Mouse (Mus musculus): ENCODE results near the gene E030018B13Rik. TPM values are rescaled to one million over a fixed set of nuclear protein-coding genes. Genes with fewer than 3 reads are reported as not detected.

Gene E030018B13Rik
- polyA plus RNA-seq, 1 experiment from 2014 or later = not detected

- Histone ChIP-seq H3K4me1 (replicated peaks) (peaks cover 85% of the 10 kb centered on the region), H3K36me3 (peaks cover 3% of the 10 kb centered on the region; the same call in 1 of the 2 replicates), H3K4me3 (replicated peaks) (no peak overlapping the region), H3K27me3 (no peaks in the 10 kb centered on the region), H3K4me2 (no peak overlapping the region; the same call in 1 of the 2 replicates), H3K27ac (peak overlapping the region; percentile 47), H3K9me3 (replicated peaks) (no peaks in the 10 kb centered on the region), H3K9ac (no peak overlapping the region)
- 71% methylated on average over 12 of the region's 12 CpGs for WGBS (ENCODE audit: insufficient replicate concordance)
- DNase-seq (no peak), ATAC-seq (ENCODE audit: low read depth) (no peak)
These were observed 2.4 kb downstream of the E030018B13Rik start for GRCm38 (mm10) chr7:63918771-63919768.

- WGBS (ENCODE audit: insufficient replicate concordance) = 58% methylated on average over 8 of the region's 8 CpGs
- no peak for DNase-seq
These were observed 5.4 kb downstream of the E030018B13Rik start for GRCm38 (mm10) chr7:63921909-63922562.

GRCm38 (mm10) chr7:63922571-63922970, 5.9 kb downstream of the E030018B13Rik start:
- H3K4me1 ChIP-seq (replicated peaks) = peaks cover 97% of the 10 kb centered on the region
- 33% methylated on average over 2 of the region's 2 CpGs for WGBS (ENCODE audit: insufficient replicate concordance)

More at GRCm38 (mm10) chr7:63921909-63922562, 5.4 kb downstream of the E030018B13Rik start:
- H3K9me3 ChIP-seq (replicated peaks) = no peaks in the 10 kb centered on the region
- H3K9ac ChIP-seq = no peak overlapping the region
- no peaks in the 10 kb centered on the region for H3K27me3 ChIP-seq
- H3K36me3 ChIP-seq = peaks cover 3% of the 10 kb centered on the region; the same call in 1 of the 2 replicates
- no peak for ATAC-seq (ENCODE audit: low read depth)
- H3K4me2 ChIP-seq = no peak overlapping the region
- no peak overlapping the region for H3K27ac ChIP-seq
- H3K4me1 ChIP-seq (replicated peaks) = peaks cover 91% of the 10 kb centered on the region
- H3K4me3 ChIP-seq (replicated peaks) = no peak overlapping the region

GRCm38 (mm10) chr7:63922975-63923374, 6.3 kb downstream of the E030018B13Rik start:
- peaks cover 3% of the 10 kb centered on the region; the same call in 1 of the 2 replicates for H3K36me3 ChIP-seq
- no peak overlapping the region for H3K27ac ChIP-seq
- no peaks in the 10 kb centered on the region for H3K27me3 ChIP-seq
- 74% methylated on average over 1 of the region's 1 CpGs for WGBS (ENCODE audit: insufficient replicate concordance)
- H3K9me3 ChIP-seq (replicated peaks) = no peaks in the 10 kb centered on the region
- no peak overlapping the region for H3K4me3 ChIP-seq (replicated peaks)
- H3K4me1 ChIP-seq (replicated peaks) = peaks cover 98% of the 10 kb centered on the region
- ATAC-seq (ENCODE audit: low read depth) = no peak
- DNase-seq = no peak
- H3K4me2 ChIP-seq = no peak overlapping the region
- no peak overlapping the region for H3K9ac ChIP-seq

More at GRCm38 (mm10) chr7:63922571-63922970, 5.9 kb downstream of the E030018B13Rik start:
- no peak for DNase-seq
- Histone ChIP-seq H3K4me3 (replicated peaks) (no peak overlapping the region), H3K27ac (no peak overlapping the region), H3K9ac (no peak overlapping the region), H3K4me2 (no peak overlapping the region), H3K9me3 (replicated peaks) (no peaks in the 10 kb centered on the region), H3K36me3 (peaks cover 3% of the 10 kb centered on the region; the same call in 1 of the 2 replicates), H3K27me3 (no peaks in the 10 kb centered on the region)
- peak; percentile 33; the same call in 1 of the 2 replicates for ATAC-seq (ENCODE audit: low read depth)

GRCm38 (mm10) chr7:63924151-63924550, 7.5 kb downstream of the E030018B13Rik start:
- Histone ChIP-seq H3K9ac (no peak overlapping the region), H3K4me3 (replicated peaks) (no peak overlapping the region), H3K4me2 (no peak overlapping the region), H3K4me1 (replicated peaks) (peaks cover 96% of the 10 kb centered on the region), H3K27me3 (no peaks in the 10 kb centered on the region), H3K27ac (no peak overlapping the region), H3K9me3 (replicated peaks) (no peaks in the 10 kb centered on the region), H3K36me3 (peaks cover 3% of the 10 kb centered on the region; the same call in 1 of the 2 replicates)
- DNase-seq (no peak), ATAC-seq (ENCODE audit: low read depth) (no peak)
- 67% methylated on average over 1 of the region's 1 CpGs for WGBS (ENCODE audit: insufficient replicate concordance)

- Histone ChIP-seq H3K4me1 (replicated peaks) (peaks cover 96% of the 10 kb centered on the region), H3K27ac (no peak overlapping the region), H3K36me3 (peaks cover 3% of the 10 kb centered on the region; the same call in 1 of the 2 replicates), H3K9ac (no peak overlapping the region), H3K4me2 (no peak overlapping the region), H3K9me3 (replicated peaks) (no peaks in the 10 kb centered on the region), H3K4me3 (replicated peaks) (no peak overlapping the region), H3K27me3 (no peaks in the 10 kb centered on the region)
- no peak for DNase-seq
- WGBS (ENCODE audit: insufficient replicate concordance) = 82% methylated on average over 6 of the region's 6 CpGs
- no peak for ATAC-seq (ENCODE audit: low read depth)
These were observed 8.2 kb downstream of the E030018B13Rik start for GRCm38 (mm10) chr7:63924747-63925412.

- WGBS (ENCODE audit: insufficient replicate concordance) = 54% methylated on average over 14 of the region's 14 CpGs
- Histone ChIP-seq H3K27ac (peak overlapping the region; percentile 14; the same call in 1 of the 2 replicates), H3K4me1 (replicated peaks) (peaks cover 96% of the 10 kb centered on the region), H3K27me3 (no peaks in the 10 kb centered on the region), H3K36me3 (peaks cover 3% of the 10 kb centered on the region; the same call in 1 of the 2 replicates), H3K4me3 (replicated peaks) (no peak overlapping the region), H3K4me2 (no peak overlapping the region), H3K9ac (no peak overlapping the region), H3K9me3 (replicated peaks) (no peaks in the 10 kb centered on the region)
- no peak for DNase-seq
- no peak for ATAC-seq (ENCODE audit: low read depth)
These were observed 9.0 kb downstream of the E030018B13Rik start for GRCm38 (mm10) chr7:63925413-63926360.

- Histone ChIP-seq H3K36me3 (peaks cover 3% of the 10 kb centered on the region; the same call in 1 of the 2 replicates), H3K9ac (peak overlapping the region; percentile 33), H3K4me2 (no peak overlapping the region), H3K4me3 (replicated peaks) (no peak overlapping the region), H3K27ac (no peak overlapping the region), H3K9me3 (replicated peaks) (no peaks in the 10 kb centered on the region), H3K4me1 (replicated peaks) (peaks cover 96% of the 10 kb centered on the region), H3K27me3 (no peaks in the 10 kb centered on the region)
- ATAC-seq (ENCODE audit: low read depth) (no peak), DNase-seq (no peak)
- WGBS (ENCODE audit: insufficient replicate concordance) = 39% methylated on average over 3 of the region's 3 CpGs
These were observed 9.8 kb downstream of the E030018B13Rik start for GRCm38 (mm10) chr7:63926492-63926891.

GRCm38 (mm10) chr7:63927121-63927520, 10.5 kb downstream of the E030018B13Rik start:
- DNase-seq (no peak), ATAC-seq (ENCODE audit: low read depth) (no peak)
- Histone ChIP-seq H3K9me3 (replicated peaks) (no peaks in the 10 kb centered on the region), H3K27me3 (no peaks in the 10 kb centered on the region), H3K9ac (no peak overlapping the region), H3K4me2 (no peak overlapping the region), H3K4me1 (replicated peaks) (peaks cover 96% of the 10 kb centered on the region), H3K27ac (no peak overlapping the region; the same call in 1 of the 2 replicates), H3K36me3 (peaks cover 3% of the 10 kb centered on the region; the same call in 1 of the 2 replicates), H3K4me3 (replicated peaks) (no peak overlapping the region)
- 79% methylated on average over 6 of the region's 6 CpGs for WGBS (ENCODE audit: insufficient replicate concordance)

GRCm38 (mm10) chr7:63929080-63929479, 12.4 kb downstream of the E030018B13Rik start:
- peak; percentile 53 for DNase-seq
- 29% methylated on average over 4 of the region's 4 CpGs for WGBS (ENCODE audit: insufficient replicate concordance)
- Histone ChIP-seq H3K36me3 (no peaks in the 10 kb centered on the region), H3K4me2 (peak overlapping the region; percentile 39), H3K9ac (0 out of 2 replicates have a peak overlapping the region, but pooled peaks have one; percentile 14), H3K27me3 (no peaks in the 10 kb centered on the region), H3K4me3 (replicated peaks) (no peak overlapping the region), H3K9me3 (replicated peaks) (no peaks in the 10 kb centered on the region), H3K27ac (peak overlapping the region; percentile 76), H3K4me1 (replicated peaks) (peaks cover 98% of the 10 kb centered on the region)
- peak; percentile 83 for ATAC-seq (ENCODE audit: low read depth)
